Mouse (Mus musculus): Measurements from ENCODE around the gene Mrpl21.

- TF ChIP-seq CTCF (IDR thresholded peaks at IDR 0.05; ENCODE audit: low read depth) (no peak), EP300 (IDR thresholded peaks at IDR 0.05; ENCODE audit: low read depth) (no peak)
These were observed 51.2 kb downstream of the Mrpl21 start for GRCm38 (mm10) chr19:3333694-3334515.

All from heart, postnatal 0 days (tissue).